Mouse (Mus musculus) bone marrow macrophage, adult 2 months (primary cell): ENCODE results near the gene Nav2.

Source experiments
- CTCF ChIP-seq: IDR thresholded peaks from 2 replicates; pipeline ENCODE4 v1.5.1; 2012; ENCODE audit warnings: low read depth, mild to moderate bottlenecking, low read length, moderate library complexity
- POLR2A ChIP-seq: IDR thresholded peaks from 2 replicates; pipeline ENCODE4 v1.6.1; 2012; ENCODE audit warnings: mild to moderate bottlenecking, low read depth, low read length, borderline replicate concordance

DNA sequence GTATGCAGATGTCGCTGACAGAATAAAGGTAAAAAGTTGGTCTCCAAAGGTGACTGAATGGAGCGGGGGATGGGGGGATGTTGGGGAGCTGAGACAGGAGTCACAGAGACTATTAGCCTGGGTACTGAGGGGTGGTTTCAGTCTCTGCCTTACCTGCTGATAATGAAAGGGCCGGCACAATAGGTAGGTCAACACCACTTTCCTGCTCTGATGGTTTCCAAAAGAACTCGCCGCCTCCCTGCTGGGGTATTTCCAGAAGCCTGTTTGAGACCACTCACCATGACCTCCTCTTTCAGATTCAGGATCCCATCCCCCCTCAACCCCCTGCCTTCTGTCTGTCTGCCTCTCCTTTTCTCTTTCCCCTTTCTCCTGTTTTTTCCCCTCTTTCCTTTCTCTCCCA lies 9.5 kb downstream of the Nav2 start:
- TF ChIP-seq CTCF, result no peak
- TF ChIP-seq POLR2A, result no peak
